Comparison of ENCODE assay signal across 2 mouse cellular contexts in the genomic region with DNA sequence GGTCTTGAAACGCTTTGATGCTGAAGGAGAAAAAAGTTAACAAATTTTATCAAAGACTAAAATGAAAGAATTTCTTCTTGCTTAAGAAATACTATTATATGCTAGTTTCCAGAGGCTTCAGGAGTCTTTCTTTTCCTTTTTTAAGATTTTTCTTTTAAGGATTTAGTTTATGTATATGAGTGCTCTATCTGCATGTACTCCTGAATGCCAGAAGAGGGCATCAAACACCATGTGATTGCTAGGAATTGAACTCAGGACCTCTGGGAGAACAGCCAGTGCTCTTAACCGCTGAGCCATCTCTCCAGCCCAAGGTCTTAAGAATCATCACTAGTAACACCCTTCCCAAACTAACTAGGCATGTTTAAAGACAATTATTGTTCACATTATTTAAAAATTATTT.
TF ChIP-seq lines count a peak whose summit lies in the region.

No protein-coding gene starts in this region.

TF ChIP-seq in CH12.LX, 34 proteins besides CTCF, POLR2A, EP300 and RAD21:
- TF ChIP-seq ETS1 (conservative IDR thresholded peaks at IDR 0.05; ENCODE audit: low read depth, low read length) (no peak), SMC3 (IDR thresholded peaks at IDR 0.05; ENCODE audit: low read depth, low read length) (peak; percentile 17; the same call in 1 of the 2 replicates)

TF ChIP-seq in MEL, 35 proteins besides CTCF, POLR2A, EP300 and RAD21:
- TF ChIP-seq E2F4 (IDR thresholded peaks at IDR 0.05; ENCODE audit: borderline replicate concordance, low read depth, low read length) (no peak), TBP (IDR thresholded peaks at IDR 0.05; ENCODE audit: low read depth, low read length) (peak; percentile 48; the same call in 1 of the 2 replicates), ETS1 (IDR thresholded peaks at IDR 0.05; ENCODE audit: low read depth, low read length) (no peak), TCF12 (IDR thresholded peaks at IDR 0.05; ENCODE audit: low read depth, low read length) (no peak), ZC3H11A (IDR thresholded peaks at IDR 0.05; ENCODE audit: low read depth, low read length) (no peak)
